Mouse (Mus musculus) cerebellum, postnatal 10 days (tissue): Measurements from ENCODE around the gene Slc39a3.

Source experiments
- DNase-seq, 2 experiments: peaks; one replicate each; pipeline ENCODE4 v3.0.0; 2021; ENCODE audit warnings: mixed read lengths in 2 of 2

Slc39a3 gene

DNA sequence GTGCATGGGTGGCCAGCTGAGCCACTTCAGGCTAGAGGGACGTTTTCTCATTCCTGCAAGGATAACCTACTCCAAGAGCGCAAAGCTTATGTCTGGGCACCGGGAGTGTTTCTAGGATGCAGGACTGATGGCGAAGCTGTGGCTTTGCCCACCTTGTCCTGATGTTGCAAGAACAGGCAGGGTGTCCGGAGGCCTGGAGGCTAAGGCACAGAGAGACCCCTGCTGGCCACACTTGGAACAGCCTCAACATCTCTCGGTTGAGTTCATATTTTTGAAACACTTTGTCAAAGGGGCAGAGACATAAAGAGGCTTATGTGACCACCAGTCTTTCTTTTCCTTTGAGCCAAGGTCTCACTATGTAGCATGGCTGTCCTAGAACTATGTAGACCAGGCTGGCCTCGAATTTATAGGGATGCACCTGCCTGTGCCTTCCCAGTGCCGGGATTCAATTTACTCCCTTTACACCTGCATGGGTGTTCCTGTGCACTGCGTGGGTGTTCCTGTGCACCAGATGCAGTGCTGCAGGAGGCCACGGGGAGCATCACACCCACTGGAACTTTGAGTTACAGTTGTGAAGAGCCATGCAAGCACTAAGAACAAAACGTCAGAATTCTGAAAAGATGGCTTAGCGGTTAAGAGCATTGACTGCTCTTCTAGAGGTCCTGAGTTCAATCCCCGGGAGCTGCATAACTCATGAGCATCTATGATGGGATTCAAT is 4.4 kb upstream of the Slc39a3 start:
- DNase-seq, result peak; percentile 84 to 88

DNA sequence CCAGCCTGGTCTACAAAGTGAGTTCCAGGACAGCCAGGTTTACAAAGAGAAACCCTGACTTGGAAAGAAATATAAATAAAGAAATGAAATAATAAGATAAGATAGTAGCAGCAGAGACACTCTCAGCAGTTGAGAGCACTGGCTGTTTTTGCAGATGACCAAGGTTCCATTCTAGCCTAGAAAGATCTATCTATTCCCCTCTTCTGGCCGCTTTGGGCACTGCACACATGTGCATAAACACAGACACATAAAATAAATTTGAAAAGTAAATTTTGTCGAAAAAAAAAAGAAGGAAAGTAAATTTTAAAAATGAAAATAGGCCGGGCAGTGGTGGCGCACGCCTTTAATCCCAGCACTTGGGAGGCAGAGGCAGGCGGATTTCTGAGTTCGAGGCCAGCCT is 975 bp downstream of the Slc39a3 start:
- peak; percentile 54 to 67 for DNase-seq

DNA sequence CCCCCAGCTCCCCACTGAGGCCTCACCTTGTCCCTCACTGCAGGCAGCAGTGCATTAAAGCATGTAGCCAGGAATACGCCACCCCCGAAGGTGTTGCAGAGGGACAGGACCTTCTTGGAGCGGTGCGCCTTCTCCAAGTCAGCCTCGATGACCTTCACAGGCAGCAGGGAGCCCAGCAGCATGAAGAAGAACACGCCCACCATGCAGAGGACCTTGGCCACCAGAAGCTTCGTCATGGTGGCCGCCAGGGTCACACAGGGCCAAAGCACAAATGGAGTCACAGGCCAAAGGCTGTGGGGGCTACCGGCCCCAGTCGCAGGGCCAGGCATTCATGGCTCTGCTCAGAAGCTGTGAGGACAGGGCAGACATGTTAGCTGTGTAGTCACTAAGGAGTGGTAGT is 3.6 kb downstream of the Slc39a3 start:
- no peak for DNase-seq

DNA sequence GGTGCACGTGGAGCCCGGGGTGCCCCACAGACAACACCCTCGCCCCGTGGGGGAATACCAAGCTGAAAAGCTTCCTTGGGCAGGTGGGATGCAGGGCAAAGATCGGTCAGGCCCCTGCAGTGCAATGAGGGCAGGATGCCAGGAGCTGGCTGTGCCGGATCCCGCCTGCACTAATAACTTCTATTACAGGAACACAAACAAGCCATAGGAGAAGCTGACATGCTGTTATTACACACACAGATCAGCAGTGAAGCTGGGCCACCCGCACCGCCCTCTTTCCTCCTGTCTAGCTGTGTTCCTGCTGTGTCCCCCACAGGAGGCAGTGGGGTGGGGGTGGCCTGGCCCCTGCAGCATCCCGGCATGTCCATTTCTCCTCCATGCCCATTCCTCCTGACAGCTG is 8.2 kb downstream of the Slc39a3 start:
- peak in 1 of 2 experiments; percentile 47 for DNase-seq

DNA sequence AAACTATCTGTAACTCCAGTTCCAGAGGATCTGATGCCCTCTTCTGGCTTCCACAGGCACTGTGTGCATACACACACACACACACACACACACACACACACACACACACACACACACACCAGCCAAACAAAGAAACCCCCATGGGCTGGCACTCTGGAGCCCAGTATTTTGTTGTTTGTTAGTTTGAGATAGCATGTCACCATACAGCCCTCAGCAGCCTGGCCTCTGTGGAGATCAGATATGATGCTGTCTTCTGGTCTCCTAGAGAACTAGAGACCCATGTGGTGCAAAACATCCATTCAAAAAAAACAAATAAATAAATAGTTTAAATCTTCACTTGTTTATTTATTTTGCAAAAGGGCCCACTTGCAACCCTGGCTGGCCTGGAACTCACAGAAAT is 9.0 kb downstream of the Slc39a3 start:
- no peak for DNase-seq

DNA sequence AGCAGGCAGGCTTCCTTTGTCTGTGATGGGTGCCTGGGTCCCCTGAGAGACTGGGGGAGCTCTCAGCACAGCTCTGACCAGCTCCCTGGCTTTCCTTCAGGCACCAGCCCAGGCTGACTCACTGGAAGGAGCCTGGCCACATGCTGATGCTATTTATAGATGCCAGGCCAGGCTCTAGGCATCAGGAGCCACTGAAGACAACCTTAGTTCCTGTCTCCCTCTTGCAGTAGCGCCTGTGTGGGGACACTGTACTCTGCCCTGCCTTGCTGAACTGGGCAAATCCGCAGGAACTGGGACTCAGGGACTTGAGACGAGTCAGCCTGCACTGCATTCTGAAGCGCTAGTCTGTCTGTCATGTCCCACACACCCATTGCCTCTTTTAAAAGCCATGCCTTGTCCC is 9.9 kb downstream of the Slc39a3 start:
- DNase-seq, result peak; percentile 46 to 53

DNA sequence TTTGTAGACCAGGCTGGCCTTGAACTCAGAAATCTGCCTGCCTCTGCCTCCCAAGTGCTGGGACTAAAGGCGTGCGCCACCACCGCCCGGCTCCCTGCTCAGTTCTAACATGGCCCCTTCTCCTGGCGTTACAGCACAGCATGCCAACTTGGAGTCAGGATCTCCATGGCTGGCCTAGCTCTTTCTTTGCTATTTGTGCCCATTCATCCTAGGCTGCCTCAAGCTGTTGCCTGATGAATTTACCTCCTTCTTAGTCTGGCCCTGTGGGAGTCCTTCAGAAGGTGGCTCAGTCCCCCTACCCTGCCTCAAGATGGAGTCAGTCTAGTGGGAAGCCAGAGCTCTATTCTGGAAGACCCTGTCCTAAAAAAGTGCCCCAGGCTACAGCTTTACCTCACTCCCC is 10.4 kb downstream of the Slc39a3 start:
- no peak for DNase-seq

DNA sequence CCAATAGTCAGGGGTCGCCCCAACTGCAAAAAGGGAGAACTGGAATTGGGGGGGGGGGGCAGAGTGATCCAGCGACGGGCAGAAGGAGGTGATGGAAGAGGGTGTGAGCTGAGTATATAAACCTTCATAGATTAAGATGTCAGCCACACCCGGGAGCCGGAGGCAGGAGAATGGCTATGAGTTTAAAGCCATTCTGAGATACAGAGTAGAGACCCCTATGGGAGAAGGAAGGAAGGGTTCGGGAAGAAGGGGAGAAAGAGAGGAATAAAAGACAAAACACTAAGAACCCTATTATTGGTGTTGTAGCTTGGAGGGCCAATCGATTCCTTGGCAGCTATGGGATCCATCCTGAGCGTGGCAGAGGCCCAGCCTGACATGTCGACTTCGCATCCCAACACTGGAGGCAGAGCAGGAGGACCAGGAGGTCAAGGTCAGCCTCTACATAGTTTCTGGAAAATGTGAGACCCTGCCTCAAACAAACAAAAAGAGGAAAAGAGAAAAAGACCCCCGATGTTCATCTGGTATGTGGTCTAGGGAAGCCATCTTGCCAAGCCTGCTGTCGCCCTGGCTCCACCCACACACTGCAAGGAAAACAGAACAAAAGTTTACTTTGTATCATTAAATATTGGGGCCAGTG is 11.5 kb downstream of the Slc39a3 start, which contains the start of gene Diras1:
TSS of gene Diras1 (minus strand) at position 24 of the 637 bp plus-strand sequence.
- no peak for DNase-seq

DNA sequence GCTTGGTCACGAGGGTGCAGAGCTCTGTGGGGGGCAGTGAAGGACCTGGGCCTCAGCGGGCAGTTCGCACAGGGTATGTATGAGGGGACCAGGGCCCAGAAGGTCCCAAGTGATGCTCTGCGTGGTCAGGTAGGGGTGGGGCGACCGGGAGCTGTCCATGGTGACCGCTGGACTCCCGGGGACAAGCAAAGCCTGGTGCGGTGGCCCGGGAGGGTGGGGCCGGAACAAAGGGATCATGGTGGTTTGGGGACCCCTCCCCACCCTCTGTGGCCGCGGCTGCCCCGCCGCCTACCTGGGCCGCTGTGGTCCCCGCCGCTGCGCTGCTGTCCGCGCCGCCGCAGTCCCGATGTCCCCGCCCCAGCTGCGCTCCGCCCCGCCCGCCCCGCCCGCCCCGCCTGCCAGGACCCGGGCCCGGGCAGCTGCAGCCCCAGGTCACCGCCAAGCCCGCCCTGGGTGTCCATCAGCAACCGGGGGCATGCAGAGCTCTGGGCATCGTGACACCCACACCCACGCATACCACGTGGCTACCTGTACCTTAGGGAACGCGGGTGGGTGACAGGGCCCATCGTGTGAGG is 12.1 kb downstream of the Slc39a3 start:
- peak; percentile 63 for DNase-seq

DNA sequence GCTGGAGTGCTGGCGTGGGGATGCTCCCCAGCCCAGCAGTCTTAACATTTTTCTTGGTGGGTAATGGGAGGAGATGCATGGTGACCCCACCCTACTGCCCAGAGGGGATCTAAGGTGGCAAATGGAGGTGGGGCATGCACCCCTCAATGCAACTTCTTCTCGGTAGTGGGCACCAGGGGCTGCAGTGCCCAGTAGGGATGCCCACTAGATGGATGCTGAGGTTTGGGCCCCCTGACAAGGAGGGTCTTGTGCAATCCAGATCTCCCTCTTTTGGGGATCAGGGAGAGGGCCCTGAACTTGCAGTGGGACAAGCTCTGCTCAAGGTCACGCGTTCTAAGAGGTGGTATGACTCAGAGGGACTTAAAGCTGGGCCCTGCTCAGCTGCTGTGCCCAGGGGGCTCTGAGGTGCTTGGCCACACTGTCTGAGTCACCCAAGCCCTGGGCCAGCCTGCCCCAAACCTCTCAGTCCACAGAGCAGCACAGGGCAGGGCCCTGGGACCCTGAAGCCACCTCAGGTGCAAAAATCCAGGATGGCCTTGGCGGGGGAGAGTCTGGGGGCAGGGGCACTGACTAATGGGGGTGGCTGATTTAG is 12.8 kb downstream of the Slc39a3 start:
- no peak for DNase-seq

DNA sequence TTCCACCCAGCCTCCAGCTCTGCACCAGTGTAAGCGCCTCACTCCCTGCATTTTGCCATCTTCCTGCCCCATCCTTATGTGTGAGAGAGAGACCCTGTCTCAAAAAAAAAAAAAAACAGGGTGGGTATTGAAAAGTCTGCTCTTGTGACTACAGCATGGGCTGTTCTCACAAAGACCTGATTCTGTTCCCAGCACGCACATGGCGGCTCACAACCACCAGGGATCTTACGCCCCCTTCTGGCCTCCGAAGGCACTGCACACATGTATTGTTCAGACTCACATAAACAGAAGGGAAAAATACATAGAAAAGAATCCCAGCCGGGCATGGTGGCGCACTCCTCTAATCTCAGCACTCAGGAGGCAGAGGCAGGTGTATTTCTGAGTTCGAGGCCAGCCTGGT is 14.5 kb downstream of the Slc39a3 start:
- DNase-seq, result peak in 1 of 2 experiments; percentile 52

DNA sequence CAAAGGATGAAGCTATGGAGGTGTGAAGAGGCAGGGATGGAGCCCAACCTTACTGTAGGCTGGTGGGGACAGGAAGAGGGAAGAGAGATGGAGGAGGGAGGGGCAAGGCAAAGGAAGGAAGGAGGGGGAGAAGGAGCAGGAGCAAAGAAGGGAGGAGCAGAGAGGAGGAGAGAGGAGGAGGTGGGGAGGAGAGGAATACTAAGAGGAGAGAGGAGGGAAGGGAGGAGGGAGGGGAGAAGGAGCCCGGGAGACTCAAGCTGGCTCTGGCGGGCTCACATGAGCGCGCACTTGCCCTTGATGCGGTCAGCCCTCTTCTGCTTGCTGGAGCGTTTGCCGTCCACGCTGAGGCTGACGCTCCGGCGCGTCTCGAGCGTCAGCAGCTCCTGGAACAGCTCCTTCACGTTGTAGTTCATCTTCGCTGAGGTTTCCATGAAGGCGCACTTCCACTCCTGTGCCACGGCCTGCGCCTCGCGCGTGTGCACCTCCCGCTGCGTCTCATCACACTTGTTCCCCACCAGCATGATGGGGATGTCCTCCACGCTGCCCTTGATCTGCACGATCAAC is 15.6 kb downstream of the Slc39a3 start:
- no peak for DNase-seq

DNA sequence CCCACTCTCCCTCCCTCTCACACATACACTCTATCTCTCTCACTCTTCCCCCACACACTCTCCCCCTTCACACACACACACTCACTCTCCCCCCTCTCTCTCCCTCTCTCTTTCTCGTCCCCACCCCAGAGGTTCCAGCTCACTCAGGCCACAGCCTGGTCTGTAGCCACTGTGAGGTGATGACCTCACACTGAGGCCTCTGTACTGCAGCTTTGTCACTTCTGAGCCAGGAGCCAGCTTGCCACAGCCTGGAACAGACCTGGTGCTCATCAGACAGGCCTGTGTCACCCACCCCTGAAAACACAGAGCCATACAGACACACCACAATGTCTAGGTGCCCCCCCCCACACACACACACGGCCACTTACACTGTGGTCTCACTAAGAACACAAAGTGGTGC is 17.0 kb downstream of the Slc39a3 start:
- DNase-seq, result no peak

DNA sequence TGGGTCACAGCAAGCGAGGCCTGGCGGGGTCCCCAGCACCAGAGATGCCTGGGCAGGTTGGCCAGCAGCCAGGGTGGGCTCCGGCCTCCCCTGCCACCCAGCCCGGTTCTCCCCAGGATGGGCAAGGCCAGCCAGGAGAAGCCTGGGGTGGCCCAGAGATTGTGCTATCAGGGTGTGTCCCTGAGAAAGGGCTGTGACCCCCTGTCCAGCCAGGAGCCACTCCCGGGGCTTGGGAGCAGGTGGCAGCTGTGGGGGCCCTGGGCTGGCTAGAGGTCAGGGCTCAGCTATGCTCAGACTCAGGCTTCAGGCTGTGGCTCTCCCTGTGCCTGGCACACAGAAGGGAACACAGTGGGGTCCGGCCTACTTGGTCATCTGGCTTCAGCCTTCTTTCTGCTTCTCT is 17.5 kb downstream of the Slc39a3 start:
- no peak for DNase-seq

DNA sequence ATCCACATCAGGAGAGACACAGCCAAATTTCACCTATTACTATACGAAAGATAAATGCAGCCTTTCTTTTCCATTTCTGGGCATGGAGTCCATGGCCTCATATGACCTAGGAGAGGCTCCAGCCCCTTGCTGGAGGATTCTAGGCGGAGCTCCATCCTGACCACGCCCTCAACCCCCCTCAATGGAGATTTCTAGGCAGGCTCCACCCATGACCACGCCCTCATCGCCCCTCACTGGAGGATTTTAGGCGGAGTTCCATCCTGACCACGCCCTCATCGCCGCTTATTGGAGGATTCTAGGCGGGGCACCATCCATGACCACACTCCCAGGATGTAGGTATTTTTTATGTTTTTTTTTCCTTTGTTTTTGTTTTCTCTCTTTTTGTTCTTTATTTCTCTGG is 18.9 kb downstream of the Slc39a3 start:
- peak; percentile 75 to 84 for DNase-seq

DNA sequence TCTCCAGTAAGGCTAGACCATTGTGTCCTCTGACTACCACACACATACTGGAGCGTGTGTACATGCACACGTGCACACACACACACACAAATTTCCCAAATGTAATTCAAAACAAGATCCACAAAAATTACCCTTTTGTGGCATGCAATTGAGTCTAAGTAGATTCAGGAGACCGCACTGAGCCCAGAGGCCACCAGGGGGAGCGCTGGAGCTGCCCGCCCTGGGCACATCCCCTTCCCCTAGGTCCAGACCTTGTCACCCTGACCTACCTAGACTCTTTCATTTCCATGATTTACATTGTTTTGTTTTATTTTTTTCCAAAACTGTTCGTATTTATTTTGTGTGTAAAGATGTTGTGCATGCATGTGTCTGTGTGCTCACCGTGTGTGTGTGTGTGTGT is 20.6 kb downstream of the Slc39a3 start:
- DNase-seq, result peak; percentile 87 to 89

DNA sequence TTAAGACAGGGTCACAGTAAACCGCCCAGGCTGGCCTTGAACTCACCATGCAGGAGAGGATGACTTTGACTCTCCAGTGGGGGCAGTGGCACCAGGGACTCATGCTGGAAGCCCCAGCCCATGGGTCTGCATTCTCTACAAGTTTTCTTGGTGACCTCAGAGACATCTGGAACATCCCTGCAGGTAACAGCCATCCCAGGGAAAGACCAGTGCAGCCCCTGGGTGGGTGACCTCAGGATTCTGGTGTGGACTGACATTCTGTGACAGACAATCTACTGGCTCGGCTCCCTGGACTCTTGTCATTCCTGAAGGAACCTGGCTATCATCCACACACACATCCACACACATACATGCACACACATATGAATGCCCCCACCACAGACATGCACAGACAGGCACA is 21.6 kb downstream of the Slc39a3 start:
- DNase-seq, result no peak

DNA sequence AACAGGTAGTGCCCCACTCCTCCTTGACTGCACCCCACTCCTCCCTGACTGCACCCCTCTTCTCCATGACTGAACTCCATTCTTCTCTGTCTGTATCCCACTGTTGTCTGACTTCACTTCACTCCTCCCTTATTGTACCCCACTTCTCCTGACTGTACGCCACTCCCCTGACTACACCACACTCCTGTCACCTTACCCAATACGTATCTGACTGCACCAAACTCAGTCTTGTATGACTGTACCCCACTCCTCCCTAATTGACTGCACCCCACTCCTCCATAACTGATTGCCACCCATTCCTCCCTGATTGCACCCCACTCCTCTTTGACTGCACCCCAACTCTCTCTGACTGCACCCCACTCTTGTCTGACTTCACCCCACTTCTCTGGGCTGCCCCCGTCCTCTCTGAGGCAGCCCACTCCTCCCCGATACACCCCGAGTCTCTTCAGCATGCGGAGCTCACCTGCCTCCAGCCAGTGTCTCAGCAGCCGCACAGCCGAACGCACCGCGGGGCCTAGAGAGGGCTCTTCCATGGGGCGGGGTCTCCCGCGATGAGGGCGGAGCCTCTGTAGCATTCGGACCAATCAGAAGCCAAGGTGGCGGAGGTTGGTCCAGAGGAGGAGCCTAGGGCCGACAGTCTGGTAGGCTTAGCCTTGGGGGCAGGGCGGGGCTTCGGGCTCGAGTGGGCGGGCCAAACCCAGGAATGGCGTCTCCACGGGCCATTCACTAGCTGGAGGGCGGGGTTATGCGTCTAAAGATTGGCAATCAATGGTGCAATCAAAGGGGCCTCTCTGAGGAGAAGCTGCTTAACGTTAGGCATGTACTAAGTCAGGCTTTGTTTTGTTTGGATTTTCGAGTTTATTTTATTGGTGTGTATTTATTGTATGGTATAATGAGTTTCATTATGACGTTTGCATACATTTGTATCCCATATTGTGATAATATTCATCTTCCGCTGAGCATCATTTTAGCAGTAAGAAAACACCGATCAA is 22.5 kb downstream of the Slc39a3 start, which contains the start of gene Gng7:
TSS of gene Gng7 (minus strand) at position 553 of the 992 bp plus-strand sequence.
- peak; percentile 99 for DNase-seq

DNA sequence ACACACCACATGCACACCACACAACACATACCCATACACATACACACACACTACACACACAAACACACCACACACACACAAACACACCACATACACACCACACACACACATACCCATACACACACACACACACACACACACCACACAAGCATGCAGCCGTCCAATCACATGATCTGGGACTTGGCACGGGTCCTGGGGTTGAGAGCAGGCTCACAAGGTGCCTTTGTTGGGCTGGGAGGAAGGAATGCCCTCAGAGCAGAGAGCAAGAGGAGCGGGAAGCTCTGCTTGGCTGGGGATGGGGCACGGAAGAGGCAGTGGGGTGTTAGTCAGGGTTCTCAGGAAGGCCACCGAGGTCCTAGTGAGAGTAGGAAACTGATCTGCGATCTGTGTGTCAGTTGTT is 26.4 kb downstream of the Slc39a3 start:
- peak in 1 of 2 experiments; percentile 50 for DNase-seq

DNA sequence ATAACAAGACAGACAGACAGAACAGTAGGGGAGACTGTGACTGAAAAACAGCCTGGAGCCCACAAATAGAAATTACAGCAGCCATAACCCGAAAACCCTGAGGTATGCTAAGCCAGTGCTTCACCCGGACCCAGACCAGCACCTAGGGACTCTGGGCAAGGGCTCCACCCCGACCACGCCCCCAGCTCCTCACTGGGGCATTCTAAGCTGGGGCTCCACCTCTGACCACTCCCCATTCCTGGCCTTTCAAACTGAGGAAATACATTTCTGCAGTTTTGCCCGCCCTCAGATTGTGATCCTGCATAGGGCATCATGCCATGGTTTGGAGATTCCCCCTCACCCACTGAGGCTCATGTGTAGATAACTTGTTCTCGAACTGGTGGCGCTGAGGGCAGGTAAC is 30.0 kb downstream of the Slc39a3 start:
- no peak for DNase-seq

DNA sequence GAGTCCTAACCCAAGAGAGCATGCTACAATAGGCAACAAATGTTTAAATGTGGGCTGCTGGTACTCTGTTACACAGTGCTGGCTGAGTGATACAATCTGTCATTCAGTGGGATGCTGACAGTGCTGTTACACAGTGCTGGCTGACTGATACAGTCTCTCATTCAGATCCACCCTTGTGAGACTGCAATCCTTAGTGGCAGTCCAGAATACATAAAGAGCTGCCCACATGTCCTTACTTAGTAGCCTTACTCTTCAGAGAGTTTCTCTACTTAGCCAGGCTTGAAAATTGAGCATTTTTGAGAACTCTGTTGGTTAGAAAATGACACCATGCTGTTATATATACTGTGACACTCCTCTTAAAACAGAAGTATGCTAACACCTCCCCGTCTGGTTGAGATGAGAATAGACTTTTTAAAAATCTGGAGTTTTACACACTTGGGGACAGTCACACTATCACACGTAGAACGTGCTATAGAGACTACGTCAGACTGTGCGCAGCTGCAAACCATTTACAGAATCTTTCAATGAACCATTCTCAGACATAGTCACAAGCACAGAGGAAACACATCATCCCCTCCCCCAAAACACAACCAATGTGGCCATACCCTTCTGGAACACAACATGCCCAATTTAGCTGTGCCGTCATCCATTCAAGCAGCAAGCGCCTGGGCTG is 31.1 kb downstream of the Slc39a3 start:
- no peak for DNase-seq

DNA sequence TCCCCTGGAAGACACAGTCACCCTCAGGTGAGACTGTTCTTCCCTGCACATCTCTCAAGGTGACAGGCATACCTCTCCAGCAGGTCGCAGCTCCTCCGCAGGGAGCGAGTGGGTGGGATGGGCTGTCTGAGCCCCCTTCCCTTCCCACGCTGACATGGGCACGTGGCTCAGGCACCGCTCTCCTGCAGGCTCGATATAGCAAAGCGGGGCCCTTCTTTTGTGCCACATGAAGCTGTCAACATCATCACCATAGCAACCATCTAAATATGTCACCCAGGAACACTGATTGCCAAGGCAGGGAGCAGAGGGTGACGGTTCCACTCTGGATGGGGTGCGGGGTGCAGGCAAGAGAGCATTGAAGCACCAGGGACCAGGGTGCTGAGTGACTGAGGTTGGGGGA is 36.1 kb downstream of the Slc39a3 start:
- no peak for DNase-seq
